Mouse (Mus musculus) heart, postnatal 0 days (tissue): ENCODE results near the gene Hrh1.
"Not testable (repeated sequence)": the region's sequence is repeated elsewhere in the genome, so short reads cannot be mapped to it uniquely, and the experiment has no call there.

Experiments used
- CTCF ChIP-seq: IDR thresholded peaks from 2 replicates; pipeline ENCODE4 v1.5.1; 2016; ENCODE audit warnings: antibody characterized with exemption, control low read depth, low read depth
- EP300 ChIP-seq: IDR thresholded peaks from 2 replicates; pipeline ENCODE4 v1.6.1; 2016; ENCODE audit warnings: antibody characterized with exemption, low read depth

- TF ChIP-seq CTCF, EP300: not testable (repeated sequence)
Observed at GRCm38 (mm10) chr6:114494987-114495386, 97.3 kb downstream of the Hrh1 start.
